Mouse (Mus musculus): ENCODE results near the gene Acsl3. TPM values are rescaled to one million over a fixed set of nuclear protein-coding genes. Genes with fewer than 3 reads are reported as not detected.

Acsl3 gene
- polyA plus RNA-seq, 1 experiment from 2014 or later, result 63.4 TPM

- no peaks in the 10 kb centered on the region for H3K9me3 ChIP-seq (replicated peaks)
- H3K9ac ChIP-seq, result no peak overlapping the region
- no peaks in the 10 kb centered on the region for H3K4me1 ChIP-seq
- no peak for ATAC-seq
- WGBS, result 94% methylated on average over 9 of the region's 9 CpGs
- no peak overlapping the region for H3K4me3 ChIP-seq
- H3K36me3 ChIP-seq (ENCODE audit: poor library complexity, severe bottlenecking), result peaks cover 82% of the 10 kb centered on the region
- no peak overlapping the region for H3K4me2 ChIP-seq
- H3K27ac ChIP-seq, result no peak overlapping the region
- H3K27me3 ChIP-seq, result no peaks in the 10 kb centered on the region
Measured at GRCm38 (mm10) chr1:78694503-78695258, 37.1 kb downstream of the Acsl3 start.

GRCm38 (mm10) chr1:78696305-78696704 lies 38.7 kb downstream of the Acsl3 start:
- Histone ChIP-seq H3K9ac (no peak overlapping the region), H3K36me3 (ENCODE audit: poor library complexity, severe bottlenecking) (peaks cover 81% of the 10 kb centered on the region), H3K27me3 (no peaks in the 10 kb centered on the region), H3K4me1 (no peaks in the 10 kb centered on the region), H3K27ac (no peak overlapping the region), H3K4me3 (no peak overlapping the region), H3K4me2 (no peak overlapping the region), H3K9me3 (replicated peaks) (no peaks in the 10 kb centered on the region)
- no peak for ATAC-seq
- 90% methylated on average over 2 of the region's 2 CpGs for WGBS

GRCm38 (mm10) chr1:78696903-78697302 lies 39.3 kb downstream of the Acsl3 start:
- no peak overlapping the region for H3K9ac ChIP-seq
- H3K27ac ChIP-seq, result no peak overlapping the region
- H3K4me2 ChIP-seq, result no peak overlapping the region
- 89% methylated on average over 5 of the region's 5 CpGs for WGBS
- no peak overlapping the region for H3K4me3 ChIP-seq
- H3K9me3 ChIP-seq (replicated peaks), result no peaks in the 10 kb centered on the region
- peaks cover 82% of the 10 kb centered on the region for H3K36me3 ChIP-seq (ENCODE audit: poor library complexity, severe bottlenecking)
- no peaks in the 10 kb centered on the region for H3K4me1 ChIP-seq
- no peaks in the 10 kb centered on the region for H3K27me3 ChIP-seq
- no peak for ATAC-seq

- H3K27me3 ChIP-seq, result no peaks in the 10 kb centered on the region
- H3K4me2 ChIP-seq, result no peak overlapping the region
- 87% methylated on average over 6 of the region's 6 CpGs for WGBS
- ATAC-seq, result no peak
- peaks cover 82% of the 10 kb centered on the region for H3K36me3 ChIP-seq (ENCODE audit: poor library complexity, severe bottlenecking)
- no peak overlapping the region for H3K9ac ChIP-seq
- H3K4me3 ChIP-seq, result no peak overlapping the region
- no peak overlapping the region for H3K27ac ChIP-seq
- H3K9me3 ChIP-seq (replicated peaks), result no peaks in the 10 kb centered on the region
- no peaks in the 10 kb centered on the region for H3K4me1 ChIP-seq
Measured at GRCm38 (mm10) chr1:78698138-78698537, 40.5 kb downstream of the Acsl3 start.

- no peaks in the 10 kb centered on the region for H3K4me1 ChIP-seq
- H3K9me3 ChIP-seq (replicated peaks), result no peaks in the 10 kb centered on the region
- H3K27ac ChIP-seq, result no peak overlapping the region
- ATAC-seq, result no peak
- no peak overlapping the region for H3K9ac ChIP-seq
- WGBS, result 89% methylated on average over 3 of the region's 3 CpGs
- peaks cover 79% of the 10 kb centered on the region for H3K36me3 ChIP-seq (ENCODE audit: poor library complexity, severe bottlenecking)
- H3K4me2 ChIP-seq, result no peak overlapping the region
- H3K4me3 ChIP-seq, result no peak overlapping the region
- H3K27me3 ChIP-seq, result no peaks in the 10 kb centered on the region
Measured at GRCm38 (mm10) chr1:78701740-78702139, 44.1 kb downstream of the Acsl3 start.

GRCm38 (mm10) chr1:78702282-78702963 lies 44.8 kb downstream of the Acsl3 start:
- 94% methylated on average over 14 of the region's 14 CpGs for WGBS
- Histone ChIP-seq H3K36me3 (ENCODE audit: poor library complexity, severe bottlenecking) (peaks cover 73% of the 10 kb centered on the region), H3K27me3 (no peaks in the 10 kb centered on the region), H3K4me2 (no peak overlapping the region), H3K4me1 (no peaks in the 10 kb centered on the region), H3K9me3 (replicated peaks) (no peaks in the 10 kb centered on the region), H3K27ac (no peak overlapping the region), H3K4me3 (no peak overlapping the region), H3K9ac (no peak overlapping the region)
- ATAC-seq, result no peak

- Histone ChIP-seq H3K9me3 (replicated peaks) (no peaks in the 10 kb centered on the region), H3K36me3 (ENCODE audit: poor library complexity, severe bottlenecking) (peaks cover 70% of the 10 kb centered on the region), H3K27ac (no peak overlapping the region), H3K9ac (no peak overlapping the region), H3K4me1 (no peaks in the 10 kb centered on the region), H3K4me3 (no peak overlapping the region), H3K4me2 (no peak overlapping the region), H3K27me3 (no peaks in the 10 kb centered on the region)
- 94% methylated on average over 2 of the region's 2 CpGs for WGBS
- no peak for ATAC-seq
Measured at GRCm38 (mm10) chr1:78702964-78703285, 45.3 kb downstream of the Acsl3 start.

- no peaks in the 10 kb centered on the region for H3K9me3 ChIP-seq (replicated peaks)
- no peak overlapping the region for H3K27ac ChIP-seq
- no peak overlapping the region for H3K9ac ChIP-seq
- no peaks in the 10 kb centered on the region for H3K27me3 ChIP-seq
- H3K36me3 ChIP-seq (ENCODE audit: poor library complexity, severe bottlenecking), result peaks cover 44% of the 10 kb centered on the region
- H3K4me3 ChIP-seq, result no peak overlapping the region
- 94% methylated on average over 10 of the region's 10 CpGs for WGBS
- H3K4me2 ChIP-seq, result no peak overlapping the region
- ATAC-seq, result no peak
- H3K4me1 ChIP-seq, result no peaks in the 10 kb centered on the region
Measured at GRCm38 (mm10) chr1:78706338-78706737, 48.7 kb downstream of the Acsl3 start.

- Histone ChIP-seq H3K4me3 (no peak overlapping the region), H3K27ac (no peak overlapping the region), H3K27me3 (no peaks in the 10 kb centered on the region), H3K9me3 (replicated peaks) (no peaks in the 10 kb centered on the region), H3K4me1 (no peaks in the 10 kb centered on the region), H3K4me2 (no peak overlapping the region), H3K9ac (no peak overlapping the region), H3K36me3 (ENCODE audit: poor library complexity, severe bottlenecking) (peaks cover 35% of the 10 kb centered on the region)
- WGBS, result 62% methylated on average over 4 of the region's 4 CpGs
- ATAC-seq, result no peak
Measured at GRCm38 (mm10) chr1:78707280-78707679, 49.7 kb downstream of the Acsl3 start.

- Histone ChIP-seq H3K4me1 (no peaks in the 10 kb centered on the region), H3K36me3 (ENCODE audit: poor library complexity, severe bottlenecking) (peaks cover 8% of the 10 kb centered on the region; the same call in 1 of the 2 replicates), H3K9me3 (replicated peaks) (no peaks in the 10 kb centered on the region), H3K4me2 (no peak overlapping the region), H3K27ac (no peak overlapping the region), H3K4me3 (no peak overlapping the region), H3K9ac (no peak overlapping the region), H3K27me3 (no peaks in the 10 kb centered on the region)
- no peak for ATAC-seq
Measured at GRCm38 (mm10) chr1:78710026-78710425, 52.4 kb downstream of the Acsl3 start.

- Histone ChIP-seq H3K4me2 (no peak overlapping the region), H3K27ac (no peak overlapping the region), H3K4me1 (no peaks in the 10 kb centered on the region), H3K9ac (no peak overlapping the region), H3K27me3 (no peaks in the 10 kb centered on the region), H3K9me3 (replicated peaks) (no peaks in the 10 kb centered on the region), H3K36me3 (ENCODE audit: poor library complexity, severe bottlenecking) (peaks cover 6% of the 10 kb centered on the region; the same call in 1 of the 2 replicates), H3K4me3 (no peak overlapping the region)
- ATAC-seq, result no peak
- WGBS, result 91% methylated on average over 5 of the region's 5 CpGs
Measured at GRCm38 (mm10) chr1:78710613-78711329, 53.1 kb downstream of the Acsl3 start.

GRCm38 (mm10) chr1:78724458-78725190 lies 67.0 kb downstream of the Acsl3 start:
- Histone ChIP-seq H3K27me3 (no peaks in the 10 kb centered on the region), H3K9ac (no peak overlapping the region), H3K4me1 (0 out of 2 replicates have a peak, but pooled peaks cover 6% of the 10 kb centered on the region), H3K4me3 (no peak overlapping the region), H3K27ac (no peak overlapping the region), H3K4me2 (no peak overlapping the region; the same call in 1 of the 2 replicates), H3K36me3 (ENCODE audit: poor library complexity, severe bottlenecking) (no peaks in the 10 kb centered on the region), H3K9me3 (replicated peaks) (no peaks in the 10 kb centered on the region)
- 17% methylated on average over 17 of the region's 17 CpGs for WGBS
- ATAC-seq, result peak; percentile 90
